Mouse (Mus musculus): ENCODE data around the gene Gm826. TPM values are rescaled to one million over a fixed set of nuclear protein-coding genes. Genes with fewer than 3 reads are reported as not detected.

The Gm826 gene
- 1 to 10 TPM; 8.1 to 9.4 TPM for total RNA-seq (2021)

- intact Hi-C loops (cut with DNase I) = no loop called here
- DNase-seq (ENCODE audit: low spot score) = no peak
Observed at GRCm38 (mm10) chr2:160334111-160334661, at the start of gene Gm826. Gene Gm826, minus strand, starts transcription at chr2:160334162.

- no peak for DNase-seq (ENCODE audit: low spot score)
- intact Hi-C loops (cut with DNase I) = no loop called here
Observed at GRCm38 (mm10) chr2:160383418-160383817, 49.5 kb upstream of the Gm826 start.

GRCm38 (mm10) chr2:160378271-160378670, 44.3 kb upstream of the Gm826 start:
- intact Hi-C loops (cut with DNase I) = loop anchor here (2.0 kb wide), 1 partner anchor 201 kb away; no protein-coding TSS in a partner anchor
- no peak for DNase-seq (ENCODE audit: low spot score)

GRCm38 (mm10) chr2:160376236-160376635, 42.3 kb upstream of the Gm826 start:
- DNase-seq (ENCODE audit: low spot score) = no peak
- intact Hi-C loops (cut with DNase I) = no loop called here

GRCm38 (mm10) chr2:160369653-160370420, 35.9 kb upstream of the Gm826 start:
- no peak for DNase-seq (ENCODE audit: low spot score)
- intact Hi-C loops (cut with DNase I) = loop anchor here (2.0 to 10.0 kb wide), 4 partner anchors 308 to 1455 kb away; no protein-coding TSS in a partner anchor

GRCm38 (mm10) chr2:160368422-160369357, 34.7 kb upstream of the Gm826 start:
- no peak for DNase-seq (ENCODE audit: low spot score)
- intact Hi-C loops (cut with DNase I) = loop anchor here (2.0 to 10.0 kb wide), 4 partner anchors 306 to 1454 kb away; no protein-coding TSS in a partner anchor

GRCm38 (mm10) chr2:160367448-160368208, 33.7 kb upstream of the Gm826 start:
- DNase-seq (ENCODE audit: low spot score) = peak; percentile 77
- intact Hi-C loops (cut with DNase I) = loop anchor here (2.0 to 10.0 kb wide), 4 partner anchors 305 to 1453 kb away; no protein-coding TSS in a partner anchor

- DNase-seq (ENCODE audit: low spot score) = peak; percentile 95
- intact Hi-C loops (cut with DNase I) = loop anchor here (5.0 to 10.0 kb wide), 3 partner anchors 305 to 1452 kb away; no protein-coding TSS in a partner anchor
Observed at GRCm38 (mm10) chr2:160366980-160367338, 33.0 kb upstream of the Gm826 start, which contains the start of gene Mafb. Gene Mafb, minus strand, starts transcription at chr2:160367065.

GRCm38 (mm10) chr2:160366111-160366979, 32.4 kb upstream of the Gm826 start:
- DNase-seq (ENCODE audit: low spot score) = no peak
- intact Hi-C loops (cut with DNase I) = loop anchor here (5.0 to 10.0 kb wide), 3 partner anchors 304 to 1452 kb away; no protein-coding TSS in a partner anchor

- DNase-seq (ENCODE audit: low spot score) = peak; percentile 33
- intact Hi-C loops (cut with DNase I) = loop anchor here (5.0 to 10.0 kb wide), 3 partner anchors 303 to 1451 kb away; no protein-coding TSS in a partner anchor
Observed at GRCm38 (mm10) chr2:160365107-160365911, 31.3 kb upstream of the Gm826 start.

- intact Hi-C loops (cut with DNase I) = loop anchor here (5.0 to 10.0 kb wide), 3 partner anchors 302 to 1450 kb away; no protein-coding TSS in a partner anchor
- no peak for DNase-seq (ENCODE audit: low spot score)
Observed at GRCm38 (mm10) chr2:160364666-160365065, 30.7 kb upstream of the Gm826 start.

- DNase-seq (ENCODE audit: low spot score) = no peak
- intact Hi-C loops (cut with DNase I) = loop anchor here (10.0 kb wide), 1 partner anchor 1449 kb away; no protein-coding TSS in a partner anchor
Observed at GRCm38 (mm10) chr2:160364128-160364650, 30.2 kb upstream of the Gm826 start.

GRCm38 (mm10) chr2:160363201-160363600, 29.2 kb upstream of the Gm826 start:
- DNase-seq (ENCODE audit: low spot score) = no peak
- intact Hi-C loops (cut with DNase I) = loop anchor here (10.0 kb wide), 1 partner anchor 1448 kb away; no protein-coding TSS in a partner anchor

- no peak for DNase-seq (ENCODE audit: low spot score)
Observed at GRCm38 (mm10) chr2:160361442-160362121, 27.6 kb upstream of the Gm826 start.

GRCm38 (mm10) chr2:160360234-160360874, 26.4 kb upstream of the Gm826 start:
- DNase-seq (ENCODE audit: low spot score) = no peak
- intact Hi-C loops (cut with DNase I) = loop anchor here (10.0 kb wide), 1 partner anchor 1446 kb away; no protein-coding TSS in a partner anchor

More at GRCm38 (mm10) chr2:160361442-160362121, 27.6 kb upstream of the Gm826 start:
- intact Hi-C loops (cut with DNase I) = loop anchor here (10.0 kb wide), 1 partner anchor 1447 kb away; no protein-coding TSS in a partner anchor

- intact Hi-C loops (cut with DNase I) = no loop called here
- no peak for DNase-seq (ENCODE audit: low spot score)
Observed at GRCm38 (mm10) chr2:160358896-160359295, 24.9 kb upstream of the Gm826 start.

Data from heart, postnatal 25 days (tissue).